Mouse (Mus musculus): Measurements from ENCODE around the gene Dpp6.

The Dpp6 gene

DNA sequence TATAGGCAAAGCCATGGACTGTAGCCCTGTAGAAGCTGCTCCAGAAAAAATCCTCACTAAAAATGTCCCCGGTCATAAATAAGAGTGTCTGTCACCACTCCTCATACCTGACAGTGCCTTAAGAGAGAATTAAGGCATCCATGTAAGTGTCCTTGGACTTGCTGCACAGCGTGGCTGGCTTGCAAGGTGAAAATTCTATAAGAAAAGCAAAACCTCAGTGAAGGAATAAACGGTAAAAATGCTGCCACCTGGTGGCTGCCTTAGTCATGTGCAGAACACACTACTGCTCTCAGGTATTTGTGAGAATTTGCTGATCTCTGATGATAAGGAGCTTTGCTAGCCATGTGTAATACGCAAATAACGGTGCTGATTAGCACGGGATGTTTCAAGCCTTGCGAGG, 798.8 kb downstream of the Dpp6 start:
- no peak for TF ChIP-seq GATA4 (IDR thresholded peaks at IDR 0.05; ENCODE audit: insufficient replicate concordance, low read length)

DNA sequence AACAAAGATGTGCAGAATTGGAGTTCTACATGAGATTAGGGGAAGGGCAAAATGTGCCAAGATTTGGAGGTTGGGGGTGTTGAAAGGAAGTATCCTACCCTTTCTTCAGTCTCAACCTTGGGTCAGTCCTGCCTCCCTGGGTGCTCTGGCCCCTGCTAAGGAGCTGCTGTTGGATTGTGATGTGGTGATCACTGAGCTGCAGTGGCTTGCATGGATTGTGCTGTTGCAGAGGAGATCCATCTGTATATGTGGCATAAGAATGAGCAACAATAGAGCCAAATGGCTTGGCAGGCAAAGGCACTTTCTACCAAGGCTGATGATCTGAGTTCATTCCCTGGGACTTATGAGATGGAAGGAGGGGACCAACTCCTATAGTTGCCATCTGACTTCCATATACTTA, 804.8 kb downstream of the Dpp6 start:
- no peak for TF ChIP-seq GATA4 (IDR thresholded peaks at IDR 0.05; ENCODE audit: insufficient replicate concordance, low read length)

DNA sequence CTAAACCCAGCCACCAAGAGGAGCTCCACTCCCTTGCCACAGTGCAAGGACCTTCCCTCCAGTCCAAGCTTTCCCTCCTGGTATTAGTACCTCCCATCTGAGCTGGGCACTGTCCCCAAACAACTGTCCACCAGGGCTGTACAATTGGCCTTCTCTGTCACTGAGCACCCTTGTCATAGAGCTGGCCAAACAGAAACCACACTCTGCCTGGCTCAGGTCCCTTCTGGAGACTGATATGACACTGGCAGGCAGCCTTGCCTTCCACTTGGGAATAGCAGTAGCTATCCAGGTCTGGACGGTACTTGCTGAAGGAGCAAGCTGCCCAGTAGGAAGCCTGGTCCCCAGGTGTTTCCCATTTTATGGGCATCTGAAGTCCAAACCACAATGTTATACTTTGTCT, 806.9 kb downstream of the Dpp6 start:
- no peak for TF ChIP-seq GATA4 (IDR thresholded peaks at IDR 0.05; ENCODE audit: insufficient replicate concordance, low read length)

DNA sequence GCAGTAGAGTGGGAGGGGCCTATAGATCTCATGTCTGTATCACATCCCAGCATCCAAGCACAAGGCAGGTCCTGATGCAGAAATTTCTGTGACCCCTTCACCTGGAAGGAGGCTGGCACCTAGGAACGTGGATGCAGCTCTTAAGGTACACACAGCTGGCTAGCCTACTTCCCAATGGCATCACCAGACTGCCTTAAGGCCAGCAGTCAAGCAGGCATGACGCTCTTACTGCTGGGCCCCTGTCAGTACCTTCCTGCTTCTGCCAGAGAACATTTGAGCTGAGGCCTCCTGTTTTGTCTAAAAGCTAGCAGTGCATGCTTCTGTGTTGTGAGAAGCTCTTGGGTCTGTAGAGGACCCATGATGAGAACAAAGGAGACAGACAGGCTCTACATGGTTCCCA, 815.1 kb downstream of the Dpp6 start:
- no peak for TF ChIP-seq GATA4 (IDR thresholded peaks at IDR 0.05; ENCODE audit: insufficient replicate concordance, low read length)

DNA sequence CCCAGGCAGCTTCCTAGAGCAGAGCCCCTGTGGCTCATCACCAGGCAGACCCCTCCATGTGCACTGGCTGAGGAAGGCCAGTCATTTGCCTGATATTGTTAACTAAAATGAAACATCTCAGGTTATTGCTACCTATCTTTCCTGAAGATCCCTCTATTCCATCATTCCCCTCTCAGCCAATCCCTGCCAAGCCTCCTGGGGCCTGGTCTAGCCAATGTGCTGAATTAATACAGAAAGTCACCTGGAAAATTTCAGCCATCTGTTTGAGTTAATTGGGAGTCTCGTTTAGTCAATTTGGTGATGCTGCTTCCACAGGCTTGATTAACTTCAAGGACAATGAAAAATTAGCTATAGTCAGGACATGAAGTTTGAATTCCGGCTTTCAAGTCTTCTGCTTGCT, 818.9 kb downstream of the Dpp6 start:
- no peak for TF ChIP-seq GATA4 (IDR thresholded peaks at IDR 0.05; ENCODE audit: insufficient replicate concordance, low read length)

DNA sequence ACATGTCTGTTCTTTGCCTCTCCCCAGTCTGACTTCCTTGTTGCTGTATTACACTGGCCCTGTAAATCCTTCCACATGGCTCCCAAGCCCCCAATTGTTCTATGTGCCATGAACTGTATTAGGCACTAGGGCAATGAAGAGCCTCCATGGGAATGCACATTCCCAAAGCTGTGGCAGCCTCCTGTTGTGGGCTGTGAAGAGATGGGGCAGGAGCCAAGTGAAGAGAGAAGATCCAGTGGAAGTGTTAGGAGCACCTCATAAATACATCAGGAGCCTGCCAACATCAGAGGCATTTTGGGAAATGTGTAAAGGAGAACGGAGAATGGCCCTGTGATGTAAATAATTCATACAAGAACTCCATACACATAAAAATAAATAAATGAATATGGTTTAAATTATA, 824.9 kb downstream of the Dpp6 start:
- no peak for TF ChIP-seq GATA4 (IDR thresholded peaks at IDR 0.05; ENCODE audit: insufficient replicate concordance, low read length)

DNA sequence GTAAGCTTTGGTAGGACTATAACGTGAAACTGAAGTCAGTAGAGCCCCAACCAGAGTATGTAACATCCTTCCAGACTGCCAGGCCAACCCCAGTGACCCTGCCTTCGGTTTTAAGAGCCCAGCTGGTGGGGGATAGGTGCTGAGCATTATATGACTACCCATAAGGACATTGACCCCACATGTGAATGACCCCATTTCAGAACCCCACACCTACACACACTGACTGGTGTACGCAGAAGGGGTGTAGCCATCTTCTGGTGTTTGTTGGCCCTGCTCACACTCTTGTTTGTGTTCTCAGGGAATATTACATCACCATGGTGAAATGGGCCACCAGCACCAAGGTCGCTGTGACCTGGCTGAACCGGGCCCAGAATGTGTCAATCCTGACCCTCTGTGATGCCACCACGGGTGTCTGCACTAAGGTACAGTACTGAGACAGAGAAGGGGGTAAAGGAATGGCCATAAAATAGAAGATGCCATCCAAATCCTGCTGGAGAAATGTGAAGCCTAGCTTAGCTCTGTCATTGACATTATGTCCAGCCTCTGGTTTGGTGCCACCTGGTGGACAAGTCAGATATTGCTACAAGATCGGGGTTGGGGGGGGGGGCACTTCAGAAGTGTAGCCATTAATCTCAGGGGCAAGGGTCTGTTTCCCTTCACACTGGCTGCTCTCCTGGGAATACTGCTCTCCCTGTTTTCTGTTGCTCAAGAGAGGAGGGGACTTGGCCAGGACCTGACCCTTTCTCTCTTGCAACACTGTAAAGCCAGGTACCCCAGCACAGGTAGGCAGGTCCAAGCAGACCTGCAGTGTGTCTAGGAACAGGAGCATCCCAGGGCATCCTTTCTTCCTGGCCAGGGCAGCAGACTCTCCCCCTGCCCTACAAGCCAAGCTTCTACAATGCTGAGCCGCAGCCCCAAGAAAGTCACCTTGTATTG, 835.1 kb downstream of the Dpp6 start:
- TF ChIP-seq GATA4 (IDR thresholded peaks at IDR 0.05; ENCODE audit: insufficient replicate concordance, low read length): no peak; the same call in 1 of the 2 replicates

DNA sequence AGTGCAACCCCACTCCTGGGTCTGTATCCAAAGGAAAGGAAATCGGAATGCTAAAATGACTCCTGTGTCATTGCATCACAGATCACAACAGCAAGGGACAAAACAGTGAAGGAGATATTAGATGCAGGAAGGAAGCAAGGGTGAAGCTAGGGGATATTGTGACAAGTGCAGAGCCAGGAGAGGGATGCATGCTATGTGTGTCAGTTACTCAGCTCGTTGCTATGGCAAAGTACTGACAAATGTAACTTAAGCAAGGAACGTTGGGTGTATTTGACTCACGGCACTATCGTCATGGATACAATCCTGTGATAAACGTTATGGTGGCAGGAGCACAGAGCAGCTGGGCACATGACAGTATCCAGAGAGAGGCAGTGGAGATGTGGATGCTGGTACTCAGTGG, 839.1 kb downstream of the Dpp6 start:
- TF ChIP-seq GATA4 (IDR thresholded peaks at IDR 0.05; ENCODE audit: insufficient replicate concordance, low read length): no peak

DNA sequence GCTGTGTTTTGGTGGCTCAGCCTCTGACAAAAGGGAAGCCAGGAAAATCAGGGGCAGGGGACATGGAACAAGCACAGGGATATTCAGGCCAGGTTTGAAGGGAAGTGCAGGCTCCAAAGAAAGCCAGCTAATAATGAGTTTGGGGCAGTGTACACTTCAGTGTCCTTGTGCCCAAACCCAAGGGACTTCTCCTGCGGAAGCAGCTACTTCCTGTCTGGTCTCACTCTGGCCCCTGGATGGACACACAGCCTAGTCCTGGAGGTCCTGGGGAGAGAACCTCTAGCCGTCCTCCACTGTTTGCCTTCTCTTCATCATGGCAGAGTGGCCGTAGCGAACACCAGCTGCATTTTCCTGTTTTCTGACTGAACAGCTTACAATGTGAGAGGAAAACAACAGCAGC, 840.7 kb downstream of the Dpp6 start:
- no peak for TF ChIP-seq GATA4 (IDR thresholded peaks at IDR 0.05; ENCODE audit: insufficient replicate concordance, low read length)

DNA sequence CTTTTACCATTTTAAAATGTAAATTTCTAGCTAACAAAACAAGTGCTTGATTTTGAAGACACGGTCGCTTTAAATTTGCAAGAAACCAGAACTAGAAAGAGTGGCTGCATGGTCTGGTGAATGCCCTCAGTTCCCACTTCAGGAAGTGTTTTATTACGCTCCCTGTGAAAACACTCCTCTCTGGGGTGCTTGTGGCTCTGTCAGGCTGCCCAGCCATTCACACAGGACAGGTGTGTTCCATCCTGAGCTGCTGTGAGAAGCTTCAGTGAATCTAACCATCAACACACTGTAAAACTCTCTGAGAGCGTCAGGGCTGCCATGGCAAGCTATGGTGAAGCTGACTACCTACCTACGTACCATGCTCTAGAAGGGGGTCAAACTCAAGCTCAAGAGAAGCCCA, 841.2 kb downstream of the Dpp6 start:
- TF ChIP-seq GATA4 (IDR thresholded peaks at IDR 0.05; ENCODE audit: insufficient replicate concordance, low read length): no peak

DNA sequence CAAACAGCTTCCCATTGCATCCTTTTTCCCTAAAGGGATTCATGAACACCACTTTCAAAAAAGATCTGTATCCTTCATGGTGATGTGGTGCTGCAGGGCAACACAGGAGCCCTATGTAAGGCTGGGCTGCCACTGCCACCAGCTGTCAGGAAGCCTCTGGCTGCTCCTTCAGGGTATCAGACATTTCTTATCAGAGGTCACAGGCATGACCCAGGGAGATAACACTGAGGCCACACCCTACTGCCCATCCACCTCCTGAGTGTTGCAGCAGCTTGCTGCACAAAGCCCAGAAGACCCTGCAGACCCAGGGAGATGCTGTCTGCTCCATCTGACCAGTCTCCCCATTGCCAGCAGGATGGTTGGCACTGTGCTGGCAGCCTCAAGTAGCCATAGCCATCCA, 841.6 kb downstream of the Dpp6 start:
- no peak for TF ChIP-seq GATA4 (IDR thresholded peaks at IDR 0.05; ENCODE audit: insufficient replicate concordance, low read length)

DNA sequence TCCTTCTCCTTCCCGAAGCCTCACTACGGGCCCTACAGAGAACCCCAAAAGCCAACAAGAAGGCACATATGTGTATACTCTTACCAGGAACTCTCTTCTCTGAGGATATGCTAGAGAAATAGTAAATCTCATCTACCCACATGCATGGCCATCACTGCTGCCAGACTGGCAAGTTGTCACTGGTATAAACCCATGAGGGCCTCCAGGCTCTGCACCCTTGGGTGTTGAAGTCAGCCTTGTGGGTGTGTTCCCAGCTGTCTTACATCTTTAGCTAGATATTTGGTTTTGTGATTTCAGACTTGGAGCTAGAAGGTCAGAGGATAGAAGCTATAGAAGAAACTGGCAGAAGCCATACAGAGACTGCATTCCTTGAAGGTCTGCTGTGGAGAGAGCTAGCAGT, 842.0 kb downstream of the Dpp6 start:
- TF ChIP-seq GATA4 (IDR thresholded peaks at IDR 0.05; ENCODE audit: insufficient replicate concordance, low read length): no peak

DNA sequence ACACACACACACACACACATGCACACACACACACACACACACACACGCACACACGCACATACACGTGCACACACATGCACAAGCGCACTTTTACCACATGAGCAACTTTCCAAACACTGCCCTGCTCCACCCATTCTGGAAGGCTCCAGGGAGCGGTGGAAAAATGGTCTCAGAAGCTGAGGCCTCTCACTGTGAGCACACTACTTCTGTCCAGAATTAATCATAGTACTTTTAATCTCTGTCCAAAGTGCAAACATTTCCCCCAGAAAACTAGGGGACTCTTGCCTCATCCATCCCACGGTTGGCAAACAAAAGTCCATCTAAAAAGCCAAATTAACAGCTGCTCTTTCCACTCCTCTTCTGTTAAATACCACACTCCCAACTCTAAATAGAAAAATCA, 842.8 kb downstream of the Dpp6 start:
- TF ChIP-seq GATA4 (IDR thresholded peaks at IDR 0.05; ENCODE audit: insufficient replicate concordance, low read length): no peak

DNA sequence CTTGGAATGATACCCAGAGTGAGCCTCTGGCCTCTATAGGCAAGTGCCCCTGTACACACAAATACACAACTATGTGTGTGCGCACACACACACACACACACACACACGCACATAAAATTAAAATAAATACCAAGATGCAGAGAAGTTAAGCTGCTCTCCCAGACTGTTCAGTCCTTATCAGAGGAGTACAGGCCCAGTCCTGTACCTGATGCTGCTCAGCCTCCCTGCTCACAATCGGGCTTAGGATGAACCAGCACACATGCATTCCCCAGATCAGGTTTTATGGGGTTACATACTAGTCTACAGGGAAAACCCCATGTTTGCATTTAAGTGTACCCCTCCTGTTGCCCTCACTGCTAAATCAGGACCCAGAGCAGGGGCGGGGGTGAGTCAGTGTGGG, 847.1 kb downstream of the Dpp6 start:
- no peak for TF ChIP-seq GATA4 (IDR thresholded peaks at IDR 0.05; ENCODE audit: insufficient replicate concordance, low read length)

DNA sequence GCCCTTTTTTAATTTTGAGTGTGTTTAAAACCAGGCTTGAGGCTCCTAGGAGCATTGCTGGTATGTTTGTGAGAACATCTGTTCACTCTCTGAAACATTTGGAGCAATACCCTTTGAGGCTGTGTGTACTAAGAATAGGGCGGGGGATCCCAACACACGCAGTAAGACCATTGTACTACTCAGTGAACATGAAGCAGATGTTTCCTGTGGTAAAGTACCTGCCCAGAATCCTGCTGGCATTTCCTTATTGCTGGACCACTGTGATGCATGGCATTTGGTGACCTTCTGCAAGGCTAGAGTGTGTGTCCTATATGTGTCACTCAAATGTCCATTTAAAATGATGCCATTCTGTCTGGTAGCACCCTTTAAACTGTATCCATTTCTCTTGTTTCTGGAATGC, 854.5 kb downstream of the Dpp6 start:
- TF ChIP-seq GATA4 (IDR thresholded peaks at IDR 0.05; ENCODE audit: insufficient replicate concordance, low read length): no peak

DNA sequence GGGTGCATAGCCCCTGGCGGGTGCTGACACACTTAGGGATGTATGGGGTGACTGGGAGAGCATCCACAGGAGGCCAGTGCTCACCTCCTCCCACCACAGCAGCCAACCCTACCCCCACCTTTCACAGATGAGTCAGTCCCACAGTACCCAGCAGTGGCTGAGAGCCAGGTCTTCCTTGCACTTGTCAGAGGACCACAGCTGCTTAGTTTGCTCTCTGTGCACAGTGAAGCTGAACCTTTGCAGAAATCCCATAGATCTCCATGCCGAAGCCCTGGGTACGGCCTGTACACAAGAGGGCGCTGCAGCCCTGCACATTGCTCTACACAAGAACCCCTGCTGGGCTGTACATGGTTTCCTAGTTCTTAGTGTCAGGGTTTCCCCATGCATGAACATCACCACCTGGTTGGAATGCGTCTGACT, 860.3 kb downstream of the Dpp6 start:
- no peak for TF ChIP-seq GATA4 (IDR thresholded peaks at IDR 0.05; ENCODE audit: insufficient replicate concordance, low read length)

DNA sequence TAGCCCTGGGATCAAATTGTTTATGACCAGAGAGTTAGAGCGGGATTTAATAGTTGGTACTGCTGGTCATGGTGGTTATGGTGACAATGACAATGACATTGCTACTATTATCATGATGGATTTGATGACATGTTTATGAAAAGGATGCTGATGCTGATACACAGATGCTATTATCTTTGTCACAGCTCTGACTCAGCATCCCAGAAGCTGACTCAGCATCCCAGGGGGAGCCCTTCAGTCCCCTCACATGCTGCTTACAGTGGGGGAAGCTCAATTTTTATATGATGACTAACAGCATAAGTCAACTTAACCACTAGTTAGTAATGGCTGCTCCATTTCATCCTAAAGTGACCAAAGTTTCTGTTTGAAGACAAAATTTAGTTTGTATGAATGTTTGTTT, 862.1 kb downstream of the Dpp6 start:
- no peak for TF ChIP-seq GATA4 (IDR thresholded peaks at IDR 0.05; ENCODE audit: insufficient replicate concordance, low read length)

Data from liver, adult (tissue).